Mouse (Mus musculus): ENCODE data around the gene Higd1a.

Gene Higd1a

GRCm38 (mm10) chr9:121802747-121803146 is 55.4 kb downstream of the Higd1a start:
- in situ Hi-C loops (cut with MboI, MseI), result no loop called here

- in situ Hi-C loops (cut with MboI, MseI), result loop anchor here (25.0 kb wide), 1 partner anchor 312 kb away; the partner anchor contains the start of gene Cck
Observed at GRCm38 (mm10) chr9:121798887-121799520, 59.2 kb downstream of the Higd1a start.
